Mouse (Mus musculus) frontal cortex, postnatal 36 days (tissue): ENCODE measurements around the gene Fgf13.

Experiments
- DNase-seq, 2 experiments: peaks; one replicate each; pipeline ENCODE4 v3.0.0; 2022; ENCODE audit warnings: low spot score in 2 of 2

Gene Fgf13

DNA sequence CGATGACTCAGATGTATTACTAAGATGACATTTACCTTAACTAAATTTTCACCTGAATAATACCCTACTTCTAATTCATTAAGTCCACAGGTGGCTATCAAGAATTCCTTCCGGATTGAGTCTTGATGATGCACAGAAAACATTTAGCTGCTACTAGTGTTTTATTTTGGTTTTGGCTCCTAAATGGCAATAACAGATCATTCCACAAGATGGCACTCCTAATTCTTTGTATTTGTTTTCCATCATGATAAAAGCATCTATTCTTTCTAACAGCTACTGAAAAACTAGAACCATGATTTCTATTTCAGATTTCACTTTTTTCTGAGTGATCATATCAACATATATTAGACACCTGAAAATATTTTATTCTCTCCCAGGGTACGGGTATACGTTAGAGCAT is 373.7 kb downstream of the Fgf13 start:
- DNase-seq: no peak

DNA sequence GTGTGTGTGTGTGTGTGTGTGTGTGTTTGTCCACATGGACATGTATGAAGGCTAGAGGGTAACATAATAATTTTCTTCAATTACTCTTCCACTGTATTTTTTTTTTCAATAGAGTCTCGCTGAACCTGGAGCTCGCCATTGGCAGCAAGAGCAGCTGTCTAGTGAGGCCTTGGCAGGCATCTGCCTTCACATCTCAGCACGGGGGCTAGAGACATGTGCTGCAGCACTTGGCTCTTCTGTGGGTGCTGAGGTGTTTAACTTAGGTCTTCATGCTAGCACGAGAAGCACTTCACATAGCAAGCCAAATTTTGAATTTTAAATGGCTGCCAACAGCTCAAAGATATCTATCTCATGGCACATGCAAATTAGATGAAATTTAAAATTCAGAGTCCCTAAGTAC is 380.9 kb downstream of the Fgf13 start:
- peak in 1 of 2 experiments; percentile 12 for DNase-seq

DNA sequence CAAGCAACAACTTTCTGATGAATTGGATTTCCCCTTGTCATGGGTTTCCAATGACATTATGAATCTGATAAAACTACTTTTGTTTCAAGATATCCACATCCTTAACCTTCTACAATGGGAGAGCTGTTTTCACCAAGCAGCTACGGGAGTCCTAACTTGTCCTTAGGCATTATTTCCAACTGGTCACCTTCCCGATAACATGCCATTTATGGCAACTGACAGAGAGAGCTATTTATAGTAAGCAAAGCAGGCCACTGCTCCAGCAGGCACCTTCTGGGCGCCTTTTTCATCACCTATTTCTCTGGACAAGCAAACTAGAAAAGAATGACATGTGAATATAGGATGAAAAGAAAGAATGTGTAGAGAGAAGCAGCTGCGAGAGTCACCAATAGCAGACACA is 385.5 kb downstream of the Fgf13 start:
- DNase-seq: no peak

DNA sequence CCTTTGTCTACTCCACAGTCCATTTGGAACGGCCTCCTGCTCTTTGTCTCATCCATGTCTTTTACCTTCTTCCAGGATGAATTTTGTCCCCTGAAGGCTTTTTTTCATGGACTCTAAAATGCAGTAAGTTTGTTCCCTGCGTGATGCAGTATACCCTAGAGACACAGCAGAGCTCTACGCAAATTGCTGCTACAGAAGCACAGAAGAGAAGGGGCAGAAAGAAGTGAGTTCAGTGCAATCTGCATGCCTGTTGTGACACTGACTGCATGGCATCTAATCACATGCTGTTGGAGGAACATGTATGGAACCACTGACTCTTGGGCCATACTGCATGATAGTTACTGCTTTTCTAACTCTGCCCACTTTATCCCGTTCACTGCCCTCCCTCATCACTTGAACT is 388.2 kb downstream of the Fgf13 start:
- DNase-seq: no peak

DNA sequence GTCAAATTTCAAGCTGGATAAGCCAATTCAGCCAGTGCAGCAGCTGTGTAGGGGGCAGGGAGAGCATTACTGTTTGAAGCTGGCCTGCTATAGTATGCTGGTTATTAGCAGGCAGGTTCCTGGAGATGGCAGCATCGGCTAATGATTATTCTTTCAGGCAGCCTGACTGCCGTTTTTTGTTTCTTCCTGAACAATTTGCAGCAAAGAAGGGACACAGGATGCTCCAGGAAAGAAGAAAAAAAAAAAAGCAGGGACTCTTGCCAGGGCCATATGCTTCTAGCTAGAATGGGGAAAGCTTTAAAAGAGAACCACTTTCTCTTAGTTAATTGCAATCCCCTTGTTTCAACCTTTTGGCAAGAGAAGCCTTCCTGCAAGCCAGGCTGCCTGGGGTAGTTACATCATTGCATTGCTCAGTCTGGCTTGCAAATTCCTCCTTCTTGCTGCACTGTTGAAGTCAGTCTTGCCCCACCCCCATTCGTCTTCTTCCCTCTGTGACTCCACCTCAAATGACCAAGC is 388.7 kb downstream of the Fgf13 start:
- peak in 1 of 2 experiments; percentile 28 for DNase-seq

DNA sequence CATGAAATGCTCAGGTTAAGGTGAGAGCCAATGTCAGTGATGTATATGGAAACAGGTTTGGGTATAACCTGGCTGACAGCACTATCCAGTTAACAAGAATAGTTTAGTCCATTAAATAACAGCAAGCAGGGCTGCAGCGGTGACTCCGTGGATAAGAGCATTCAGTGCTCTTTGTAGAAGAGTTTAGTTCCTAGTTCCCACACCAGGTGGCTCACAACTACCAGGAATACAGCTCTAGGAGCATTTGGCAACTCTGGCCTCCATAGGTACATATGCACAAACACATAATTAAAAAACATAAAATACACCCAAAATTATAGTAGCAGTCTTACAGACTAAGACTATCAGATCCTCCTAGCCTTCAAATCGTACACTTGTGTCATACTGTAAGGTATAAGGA is 390.2 kb downstream of the Fgf13 start:
- peak in 1 of 2 experiments; percentile 23 for DNase-seq

DNA sequence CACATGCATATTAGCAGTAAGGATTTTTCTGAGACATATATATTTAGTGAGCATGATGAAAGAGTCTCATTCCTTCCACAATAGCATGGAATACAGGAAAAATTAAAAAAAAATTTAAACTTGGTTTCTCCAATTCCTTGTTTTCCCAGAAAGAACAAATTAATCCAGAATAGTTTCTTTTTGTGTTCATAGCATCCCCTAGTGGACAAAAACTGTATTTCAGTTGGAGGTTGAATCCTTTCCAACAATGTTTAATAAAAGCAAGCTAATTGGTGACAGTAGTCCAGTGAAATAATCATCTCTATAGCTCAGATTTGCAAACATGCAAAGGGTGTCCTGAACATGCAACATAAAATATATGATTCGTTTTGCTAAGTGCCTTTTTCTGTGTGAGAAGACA is 395.7 kb downstream of the Fgf13 start:
- no peak for DNase-seq

DNA sequence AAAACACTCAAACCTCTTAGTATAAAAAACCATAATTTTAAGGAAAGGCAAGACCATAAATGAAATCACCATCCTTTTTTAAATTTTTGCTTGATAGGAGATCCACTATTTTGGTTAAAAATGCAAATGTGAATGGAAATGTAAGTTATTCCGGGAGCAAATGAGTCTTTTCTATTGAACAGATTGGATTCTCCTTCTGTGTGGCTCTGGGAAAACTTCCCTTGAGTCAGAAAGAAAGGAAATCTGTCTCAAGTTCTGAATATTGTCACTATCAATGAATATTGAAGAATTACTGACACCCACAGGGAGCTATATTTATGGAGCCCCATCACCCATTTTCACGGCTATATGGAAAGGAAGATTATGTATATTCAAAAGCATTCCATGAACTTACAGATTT is 401.1 kb downstream of the Fgf13 start:
- DNase-seq: no peak

DNA sequence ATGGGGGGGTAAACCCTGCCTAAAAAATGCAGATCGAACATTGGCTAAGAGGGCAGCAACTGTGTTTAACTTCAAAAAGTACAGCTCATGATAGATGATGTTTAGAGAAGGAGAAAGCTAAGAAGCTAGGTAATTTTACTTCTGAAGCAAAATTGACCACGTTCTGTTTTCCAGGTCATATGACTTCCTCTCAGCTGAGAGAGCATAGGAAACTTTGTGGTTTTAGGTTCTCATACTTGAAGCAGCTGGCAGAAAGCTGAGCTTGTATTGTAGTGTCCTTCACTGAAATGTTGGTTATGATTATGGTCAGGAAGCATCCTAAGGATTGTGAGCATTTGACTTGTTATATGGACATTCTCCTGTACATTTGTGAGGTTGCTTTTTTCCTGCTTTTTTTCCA is 425.9 kb downstream of the Fgf13 start:
- no peak for DNase-seq

DNA sequence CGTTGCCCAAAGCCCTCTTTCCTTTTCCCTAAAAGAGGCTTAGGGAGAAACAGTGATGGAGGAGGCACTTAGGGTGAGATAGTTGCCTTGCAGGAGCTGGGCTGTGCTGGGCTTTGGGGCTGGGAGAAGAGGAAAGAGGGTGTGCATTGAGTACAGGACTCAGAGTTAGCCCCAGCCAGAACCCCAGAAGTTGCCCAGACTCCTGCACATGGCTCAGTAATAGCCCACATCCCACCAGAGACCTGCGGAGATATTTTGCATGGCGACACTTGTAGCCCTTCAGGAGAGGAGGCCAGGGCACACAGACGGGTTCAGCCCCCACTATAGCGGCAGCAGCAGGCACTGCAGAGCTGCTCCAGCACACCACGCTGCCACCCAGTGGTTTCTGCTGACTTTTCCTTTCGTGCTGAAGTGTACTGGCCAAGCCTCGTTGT is 432.9 kb downstream of the Fgf13 start:
- peak; percentile 51 to 57 for DNase-seq

DNA sequence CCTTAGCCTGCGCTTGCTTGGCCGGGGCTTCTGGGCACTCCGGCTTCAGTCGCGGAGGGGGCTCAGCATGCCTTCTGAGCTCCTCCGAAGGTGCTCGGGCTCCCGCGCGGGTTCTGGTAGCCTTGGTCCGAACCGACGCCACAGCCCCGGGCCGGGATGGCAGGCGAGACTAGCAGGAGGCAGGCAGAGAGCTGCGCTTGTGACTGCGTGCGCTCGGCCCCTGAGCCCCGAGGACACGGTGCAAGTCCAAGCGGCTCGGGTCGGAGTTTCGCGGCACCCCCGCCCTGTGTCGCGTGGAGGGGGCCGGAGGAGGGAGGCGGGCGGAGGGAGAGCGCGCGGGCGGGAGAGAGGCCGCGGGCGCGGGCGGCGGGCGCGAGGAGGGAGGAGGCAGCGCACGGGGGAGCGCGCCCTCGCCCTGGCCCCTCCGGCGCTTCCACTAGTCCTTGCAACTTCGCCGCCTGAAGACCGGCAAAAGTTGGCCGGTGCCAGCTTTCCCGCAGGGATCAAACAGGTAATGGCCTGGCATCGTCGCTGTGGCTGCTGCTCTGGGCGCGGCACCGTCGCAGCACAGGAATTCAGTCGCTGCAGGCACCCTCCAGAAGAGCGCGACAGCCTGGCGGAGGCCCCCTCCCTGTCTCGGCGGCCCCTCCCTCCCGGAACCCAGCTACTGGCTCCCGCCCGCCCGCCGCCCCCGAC is 433.6 kb downstream of the Fgf13 start:
- DNase-seq: peak; percentile 28 to 35

DNA sequence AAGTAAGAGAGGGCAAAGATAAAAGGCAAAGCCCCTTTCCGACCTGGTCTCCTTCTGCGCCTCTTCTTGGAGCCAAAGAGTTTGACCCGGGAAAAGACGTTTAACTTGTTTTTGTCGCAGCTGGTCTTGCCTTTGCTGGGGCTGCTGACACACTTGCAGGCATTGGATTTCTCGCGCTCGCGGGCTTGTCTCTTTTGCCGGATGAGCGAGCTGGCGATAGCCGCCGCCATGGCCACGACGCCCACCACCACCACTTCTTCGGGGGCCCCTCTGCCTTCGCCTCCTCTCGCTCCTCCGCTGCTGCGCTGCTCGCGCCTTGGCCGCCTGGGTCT is 434.1 kb downstream of the Fgf13 start:
- peak in 1 of 2 experiments; percentile 34 for DNase-seq

DNA sequence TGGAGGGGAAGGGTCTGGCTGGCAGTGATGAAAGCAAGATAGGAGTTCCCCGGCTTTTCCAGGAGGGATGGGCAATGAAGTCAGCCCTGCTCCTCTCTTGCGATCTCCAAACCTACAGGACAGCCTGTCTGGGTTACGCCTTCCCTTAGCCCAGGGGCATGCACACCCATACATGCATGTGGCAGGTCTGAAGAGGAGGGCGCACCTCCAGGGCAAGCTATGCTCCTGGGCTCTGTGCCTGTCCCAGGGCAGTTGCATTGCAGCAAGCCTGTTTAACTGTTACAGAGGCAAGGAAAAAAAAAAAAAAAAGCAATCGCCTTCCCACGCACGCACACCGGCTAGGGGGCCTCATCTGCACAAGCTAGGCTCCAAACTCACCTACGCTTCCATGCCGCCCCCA is 434.5 kb downstream of the Fgf13 start:
- no peak for DNase-seq

DNA sequence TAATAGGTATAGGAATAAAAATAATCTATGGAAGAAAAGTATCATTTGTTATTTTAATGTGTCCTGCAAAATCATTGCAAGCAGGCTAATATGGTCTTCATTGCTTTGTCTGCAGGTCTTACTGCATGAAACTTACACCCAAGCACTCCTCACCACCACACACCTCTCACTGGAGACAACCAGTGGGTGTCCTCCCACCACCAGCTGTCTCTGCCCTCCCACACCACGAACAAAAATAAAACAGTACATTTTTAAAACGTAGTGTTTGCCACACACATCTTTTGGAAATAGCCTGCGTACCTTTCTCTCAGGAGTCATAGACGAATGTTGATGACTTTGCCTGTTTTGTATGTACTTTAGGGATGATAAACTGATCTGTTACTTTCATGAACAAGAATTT is 441.2 kb downstream of the Fgf13 start:
- DNase-seq: peak; percentile 43 to 71

DNA sequence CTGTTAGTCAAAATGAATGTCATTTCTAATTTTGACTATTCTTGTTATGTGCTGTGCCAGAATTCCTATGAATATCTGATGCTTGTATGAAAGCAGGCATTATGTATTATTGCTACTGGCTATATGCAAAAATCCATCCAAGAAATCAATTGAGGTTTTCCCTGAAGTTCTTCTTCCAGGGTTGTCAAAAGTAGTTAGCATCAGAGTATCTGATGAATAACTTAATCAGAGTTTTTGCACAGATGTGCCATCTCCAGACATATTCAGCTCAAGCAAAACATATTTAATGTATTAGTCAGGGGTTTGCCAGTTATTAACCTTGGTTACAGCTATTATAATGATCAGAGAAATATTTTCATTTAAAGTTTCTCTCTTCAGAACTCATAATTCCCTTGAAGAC is 454.7 kb downstream of the Fgf13 start:
- DNase-seq: no peak

DNA sequence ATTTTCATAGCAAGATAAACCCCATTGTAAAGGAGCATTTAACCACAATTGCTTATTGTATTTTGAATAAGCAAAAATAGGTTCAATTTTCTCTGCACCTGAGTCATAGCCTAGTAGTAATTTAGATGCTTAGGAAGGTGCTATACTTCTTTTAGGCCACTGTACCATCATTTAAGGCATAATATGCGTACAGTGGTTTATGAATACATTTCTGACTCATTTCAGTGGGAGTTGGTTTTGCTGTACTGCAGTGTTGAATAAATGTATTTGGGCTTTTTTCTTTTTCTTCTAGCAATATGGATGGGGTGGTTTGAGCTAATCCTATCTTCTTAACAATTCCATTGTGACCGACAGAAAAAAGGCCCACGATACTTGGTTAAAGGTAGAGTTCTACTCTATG is 481.9 kb downstream of the Fgf13 start:
- no peak for DNase-seq

DNA sequence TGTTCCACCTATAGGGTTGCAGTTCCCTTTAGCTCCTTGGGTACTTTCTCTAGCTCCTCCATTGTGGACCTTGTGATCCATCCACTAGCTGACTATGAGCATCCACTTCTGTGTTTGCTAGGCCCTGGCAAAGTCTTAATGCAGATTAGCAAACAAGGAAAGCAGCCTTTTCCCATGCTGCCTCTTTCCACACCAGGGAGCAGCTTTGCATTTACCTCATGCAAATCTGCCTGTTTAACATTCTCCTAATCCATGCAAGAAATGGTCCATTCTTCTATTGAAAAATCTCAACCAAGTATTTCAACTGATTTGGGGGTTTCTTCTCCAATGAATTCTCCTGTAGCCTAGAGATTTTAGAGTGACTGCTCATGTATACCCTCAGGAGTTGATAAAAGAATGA is 487.4 kb downstream of the Fgf13 start:
- DNase-seq: no peak

DNA sequence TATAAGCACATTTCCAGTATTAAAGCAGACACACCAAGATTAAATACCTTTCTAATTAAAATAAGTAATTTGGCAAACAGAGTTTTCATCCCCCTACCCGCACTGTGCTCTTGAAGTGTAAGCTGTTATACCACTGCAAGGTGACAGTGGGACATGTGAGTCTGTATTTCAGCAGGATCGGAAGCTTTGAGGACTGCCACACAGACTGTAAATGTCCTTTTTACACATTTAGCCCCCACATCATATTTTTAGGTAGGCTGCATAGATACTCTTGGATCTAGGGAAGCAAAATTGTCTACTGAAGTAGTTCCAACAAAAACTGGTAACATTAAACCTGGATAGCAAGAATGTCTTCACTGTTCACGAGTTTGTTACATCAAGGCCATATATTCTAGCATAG is 495.8 kb downstream of the Fgf13 start:
- DNase-seq: peak in 1 of 2 experiments; percentile 14

DNA sequence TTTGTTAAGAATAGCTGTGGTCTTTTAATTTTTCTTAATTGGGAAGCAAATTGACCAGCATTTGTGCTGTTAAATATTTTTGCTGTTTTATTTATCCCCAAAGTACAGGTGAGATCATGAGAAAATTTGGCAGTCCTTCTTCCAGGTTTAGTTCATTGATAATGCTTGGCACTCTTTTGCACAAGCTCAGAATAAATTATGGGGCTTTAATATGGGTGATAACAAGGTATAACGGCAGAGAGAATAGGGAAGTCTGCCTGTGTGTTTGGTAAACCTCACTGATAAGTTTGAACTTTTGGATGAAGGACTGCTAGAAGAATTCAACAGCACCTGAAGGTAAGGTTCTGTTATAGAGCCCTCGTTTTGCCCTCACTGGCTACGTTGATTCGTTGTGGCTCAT is 504.7 kb downstream of the Fgf13 start:
- DNase-seq: no peak

DNA sequence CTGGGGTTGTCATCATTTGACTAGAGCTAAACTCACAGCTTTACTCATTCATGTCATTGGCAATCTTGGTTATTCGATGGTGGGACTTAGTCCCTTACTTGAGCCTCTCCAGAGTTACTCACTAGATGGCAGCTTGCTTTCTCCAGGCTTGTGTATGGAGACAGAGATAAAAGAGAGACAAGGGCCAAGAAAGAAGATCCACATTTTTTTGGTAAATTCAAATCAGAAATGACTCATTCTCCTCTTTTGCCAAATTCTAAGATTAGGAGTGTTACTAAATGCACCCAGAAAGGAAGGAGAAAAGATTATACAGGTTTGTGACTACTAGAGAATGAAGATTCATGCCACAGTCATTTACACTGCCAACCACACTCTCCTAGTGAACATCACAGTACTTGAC is 532.9 kb downstream of the Fgf13 start:
- no peak for DNase-seq
